ENCODE assay signal across 8 mouse cellular contexts in the genomic region with DNA sequence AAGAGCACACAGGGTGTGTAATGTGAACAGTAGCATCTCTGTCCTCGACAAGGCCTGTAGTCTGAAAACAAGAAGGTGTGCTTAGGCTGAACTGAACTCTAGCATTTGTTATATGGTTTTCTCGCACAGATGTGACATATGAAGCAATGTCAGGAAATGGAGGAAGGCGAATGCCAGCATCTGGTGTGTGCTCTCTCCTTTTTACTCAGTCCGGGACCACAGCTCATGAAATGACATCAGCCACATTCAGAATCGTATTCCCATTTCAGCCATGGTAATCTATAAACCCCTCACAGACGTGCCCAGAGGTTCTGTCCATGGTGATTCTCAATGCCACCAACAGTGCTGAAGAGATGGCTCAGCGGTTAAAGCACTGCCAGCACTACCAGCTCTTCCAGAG.
"Had no signal": no experiment of that assay in that cellular context is flagged by ENCODE, and none has a peak within 500 bp of the region (broad histone marks: within the 10 kb centered on the region; RNA-seq: fewer than 3 reads in every experiment).

No protein-coding gene starts in this region.

- H3K4me2 ChIP-seq: neural tube, embryonic 15.5 days; stomach, embryonic 15.5 days had no signal

- H3K27me3 ChIP-seq: neural tube, embryonic 15.5 days; stomach, embryonic 15.5 days had no signal

- H3K36me3 ChIP-seq: neural tube, embryonic 15.5 days; stomach, embryonic 15.5 days had no signal

- DNase-seq: retina, postnatal 1 day; right cerebral cortex, adult 18-20 months; right cerebral cortex, postnatal 14 days; right cerebral cortex, postnatal 25 days; right cerebral cortex, postnatal 4 days had no signal

- H3K9me3 ChIP-seq: neural tube, embryonic 15.5 days; stomach, embryonic 15.5 days had no signal

- H3K4me3 ChIP-seq: neural tube, embryonic 15.5 days; stomach, embryonic 15.5 days had no signal

- H3K4me1 ChIP-seq: neural tube, embryonic 15.5 days had no signal

- H3K27ac ChIP-seq: neural tube, embryonic 15.5 days; stomach, embryonic 15.5 days; stomach, postnatal 0 days had no signal

- H3K9ac ChIP-seq: neural tube, embryonic 15.5 days; stomach, embryonic 15.5 days had no signal
